Mouse (Mus musculus) forebrain, postnatal 0 days (tissue): ENCODE results near the gene Tex101. TPM values are rescaled to one million over a fixed set of nuclear protein-coding genes. Genes with fewer than 3 reads are reported as not detected.

Source experiments
- ATAC-seq: fragments of 200-750 bp; cut with Nextera tagmentation; 2 replicates; pipeline ENCODE4 v1.8.0; 2017; ENCODE audit warnings: mild to moderate bottlenecking, moderate library complexity
- DNase-seq: peaks from one replicate; pipeline ENCODE4 v3.0.0-alpha.2; 2015
- H3K27ac ChIP-seq: fragments of 300-500 bp; sonication (generic); 2 replicates; pipeline ENCODE4 v1.5.1; 2014; ENCODE audit warnings: low read depth, mild to moderate bottlenecking, antibody characterized with exemption, low read length, moderate library complexity, mixed read lengths
- H3K27me3 ChIP-seq: fragments of 300-500 bp; sonication (generic); 2 replicates; pipeline ENCODE4 v1.6.1; 2014; ENCODE audit warnings: mild to moderate bottlenecking, low read length, mixed read lengths; ENCODE audit not compliant: insufficient read depth
- H3K36me3 ChIP-seq: fragments of 300-500 bp; sonication (generic); 2 replicates; pipeline ENCODE4 v1.6.1; 2014; ENCODE audit warnings: mild to moderate bottlenecking, moderate library complexity; ENCODE audit not compliant: insufficient read depth
- H3K4me1 ChIP-seq: fragments of 300-500 bp; sonication (generic); 2 replicates; pipeline ENCODE4 v1.6.1; 2014; ENCODE audit warnings: antibody characterized with exemption; ENCODE audit not compliant: insufficient read depth
- H3K4me2 ChIP-seq: fragments of 300-500 bp; sonication (generic); 2 replicates; pipeline ENCODE4 v1.6.1; 2014; ENCODE audit warnings: low read depth, mild to moderate bottlenecking, moderate library complexity
- H3K4me3 ChIP-seq: fragments of 300-500 bp; sonication (generic); 2 replicates; pipeline ENCODE4 v1.5.1; 2014; ENCODE audit warnings: low read depth, low read length, mixed read lengths
- H3K9ac ChIP-seq: fragments of 300-500 bp; sonication (generic); 2 replicates; pipeline ENCODE4 v1.6.1; 2014; ENCODE audit warnings: mild to moderate bottlenecking
- H3K9me3 ChIP-seq: fragments of 300-500 bp; sonication (generic); 2 replicates; pipeline ENCODE4 v1.6.1; 2016; ENCODE audit warnings: low read length
- CTCF ChIP-seq: sonication (generic); IDR thresholded peaks from 2 replicates; pipeline ENCODE4 v1.5.1; 2016; ENCODE audit warnings: antibody characterized with exemption, control low read depth, low read depth
- WGBS: fragments of 180-500 bp; shearing (Covaris S2); extraction: QIAGEN DNeasy Blood & Tissue Kit; methylation state at CpG from one replicate; pipeline ENCODE4 v1.1.7; 2014; 5-methylcytosine and 5-hydroxymethylcytosine counted together
- polyA plus RNA-seq: library from polyadenylated mRNA; unstranded; fragments of >200 nt; fragmentation: Nextera tagmentation; extraction: Ambion mirVana; gene quantifications from 2 replicates; pipeline ENCODE4 v1.2.1, GENCODE M21; 2015
- total RNA-seq: library from RNA; depleted of rRNA; stranded (reverse); fragments of >200 nt; gene quantifications from 2 replicates; pipeline ENCODE4 v1.2.3, GENCODE M21; 2014

Gene Tex101
- total and polyA plus RNA-seq, 2 experiments from 2014 or later = not detected

DNA sequence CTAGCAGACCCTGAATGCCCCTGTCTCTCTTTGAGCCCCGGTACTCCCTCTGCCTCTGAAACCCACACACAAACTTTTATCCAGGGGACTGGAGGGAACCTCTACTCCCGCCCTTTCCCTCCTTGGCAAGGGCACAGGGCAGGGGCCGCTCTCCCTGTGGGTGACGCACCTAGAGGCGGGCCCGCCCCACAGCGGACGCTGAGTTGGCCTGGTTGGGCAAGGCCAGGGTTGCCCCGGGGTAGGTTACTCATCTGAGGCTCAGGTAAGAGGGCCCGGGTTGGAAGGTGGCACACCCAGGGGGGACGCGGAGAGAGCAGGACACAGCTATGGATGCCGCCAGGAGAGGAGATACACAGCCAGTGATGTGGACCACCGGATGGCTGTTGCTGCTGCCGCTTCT lies 40.2 kb downstream of the Tex101 start, which contains the start of gene Lypd3:
Gene Lypd3, plus strand, starts transcription at position 287 of the 400 bp plus-strand sequence.
- Histone ChIP-seq H3K9ac (no peak within 1 kb of the TSS), H3K36me3 (no peaks in the 10 kb centered on the region), H3K4me3 (no peak within 1 kb of the TSS), H3K27me3 (peaks cover 37% of the 10 kb centered on the region), H3K9me3 (no peaks in the 10 kb centered on the region), H3K4me1 (peaks cover 5% of the 10 kb centered on the region; the same call in 1 of the 2 replicates), H3K4me2 (no peak within 1 kb of the TSS; the same call in none of the 2 replicates), H3K27ac (no peak within 1 kb of the TSS)
- no peak for ATAC-seq
- 22% methylated on average over 15 of the region's 15 CpGs for WGBS
- TF ChIP-seq CTCF = no peak
- no peak for DNase-seq

DNA sequence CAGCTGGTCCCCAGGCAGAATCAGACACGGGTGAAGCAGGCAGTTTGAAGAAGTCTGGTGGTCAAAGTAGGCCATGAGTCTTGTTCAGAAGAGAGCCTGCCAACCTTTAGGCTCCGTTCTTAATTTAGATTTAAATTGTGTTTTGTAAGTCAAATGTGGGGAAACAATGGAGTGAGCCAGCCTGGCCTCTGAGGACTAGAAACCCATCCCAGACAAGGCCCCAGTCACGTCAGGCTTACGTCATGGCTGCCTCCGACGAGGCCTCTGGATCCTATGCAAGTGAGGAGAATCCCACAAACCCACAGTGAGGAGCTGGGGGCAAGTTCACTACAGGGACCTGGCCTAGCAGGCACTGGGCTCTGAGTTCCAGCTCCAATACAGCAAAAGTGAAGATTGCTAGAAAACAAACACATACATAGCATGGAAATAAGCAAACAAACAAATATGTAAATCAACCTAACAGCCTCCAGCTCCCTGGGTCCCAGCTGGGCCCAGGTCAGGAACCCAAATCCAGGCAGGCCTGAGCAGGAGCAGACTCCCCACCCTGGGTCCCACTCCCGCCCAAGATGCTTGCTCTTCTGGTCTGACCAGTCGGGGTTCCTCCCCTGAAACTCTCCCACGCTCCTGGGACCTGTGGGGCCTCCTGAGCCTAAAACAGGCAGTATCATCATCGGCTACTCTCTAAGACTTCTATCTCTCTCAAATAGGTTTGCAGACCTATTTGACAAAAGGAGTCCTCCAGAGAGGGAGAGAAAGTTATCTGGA lies 46.2 kb downstream of the Tex101 start:
- 71% methylated on average over 10 of the region's 10 CpGs for WGBS
- H3K4me1 ChIP-seq = no peaks in the 10 kb centered on the region
- no peaks in the 10 kb centered on the region for H3K27me3 ChIP-seq
- DNase-seq (no peak), ATAC-seq (no peak)
- no peaks in the 10 kb centered on the region for H3K9me3 ChIP-seq
- H3K4me3 ChIP-seq = no peak overlapping the region
- H3K4me2 ChIP-seq = no peak overlapping the region
- no peak for TF ChIP-seq CTCF
- no peaks in the 10 kb centered on the region for H3K36me3 ChIP-seq
- no peak overlapping the region for H3K9ac ChIP-seq
- H3K27ac ChIP-seq = no peak overlapping the region

DNA sequence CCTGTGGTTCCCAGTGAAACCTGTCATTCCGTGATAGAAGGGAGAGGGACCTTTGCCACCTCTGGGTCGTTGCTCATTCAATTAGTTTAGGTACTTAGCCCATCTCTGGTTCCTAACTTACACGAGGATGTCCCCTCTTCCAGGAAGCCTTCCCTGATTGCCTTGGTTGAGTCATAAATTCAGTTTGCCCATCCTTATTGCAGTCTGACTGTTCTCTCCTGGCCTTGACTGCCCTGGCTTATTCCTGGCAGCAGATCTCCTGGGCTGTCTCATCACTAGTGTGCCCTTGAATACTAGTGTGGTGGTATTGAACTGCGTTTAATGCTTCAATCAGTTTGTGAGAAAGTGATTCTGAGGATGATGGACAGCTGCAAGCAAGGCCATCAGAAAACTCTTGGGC lies 46.8 kb downstream of the Tex101 start:
- Histone ChIP-seq H3K4me1 (no peaks in the 10 kb centered on the region), H3K27me3 (no peaks in the 10 kb centered on the region), H3K27ac (no peak overlapping the region), H3K36me3 (no peaks in the 10 kb centered on the region), H3K4me2 (no peak overlapping the region), H3K4me3 (no peak overlapping the region), H3K9me3 (no peaks in the 10 kb centered on the region), H3K9ac (no peak overlapping the region)
- ATAC-seq = no peak
- WGBS = 72% methylated on average over 4 of the region's 4 CpGs
- DNase-seq = no peak
- no peak for TF ChIP-seq CTCF

DNA sequence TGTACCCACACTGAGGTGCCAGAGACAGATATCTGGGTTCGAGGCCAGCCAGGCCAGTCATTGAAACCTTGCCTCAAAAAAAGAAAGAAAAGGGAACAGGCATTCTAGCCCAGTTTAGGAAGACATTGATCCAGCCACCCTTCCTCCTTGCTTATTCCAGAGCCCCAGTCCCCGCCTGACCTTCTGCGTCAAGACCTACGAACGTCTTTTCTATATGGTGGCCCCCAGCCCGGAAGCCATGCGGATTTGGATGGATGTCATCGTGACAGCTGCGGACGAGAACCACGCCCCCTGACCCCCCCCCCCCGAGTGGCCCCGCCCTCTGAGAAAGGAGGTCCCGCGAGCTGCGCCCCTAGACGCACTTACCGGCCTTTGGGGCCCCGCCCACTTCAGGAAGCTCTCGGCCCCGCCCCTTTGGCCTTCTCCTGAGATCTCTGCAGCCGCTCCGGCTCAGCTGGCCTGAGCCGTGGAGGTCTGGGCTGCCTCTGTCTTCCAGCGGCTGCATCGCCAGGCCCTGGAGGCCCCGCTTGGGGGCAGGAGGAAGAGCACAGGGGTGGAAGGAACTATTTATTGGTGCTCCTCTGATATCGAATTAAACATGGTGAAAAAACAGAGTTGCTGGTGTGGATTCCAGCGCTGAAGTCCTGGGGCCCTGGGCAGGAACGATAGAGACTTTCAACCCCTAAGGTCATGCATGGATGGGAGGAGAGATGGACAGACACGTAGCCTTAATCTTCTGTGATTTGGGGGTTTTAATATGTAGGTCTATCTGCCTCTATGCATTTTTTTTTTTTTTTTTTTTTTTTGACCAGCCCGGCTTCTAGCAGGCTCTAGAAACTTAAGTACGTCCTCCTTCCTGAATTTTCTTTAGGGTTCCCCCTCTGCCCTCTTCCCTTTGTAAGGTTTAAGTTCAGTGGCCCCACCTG lies 47.5 kb downstream of the Tex101 start:
- Histone ChIP-seq H3K9me3 (no peaks in the 10 kb centered on the region), H3K27me3 (no peaks in the 10 kb centered on the region), H3K4me1 (no peaks in the 10 kb centered on the region), H3K4me3 (peak overlapping the region; percentile 27), H3K27ac (no peak overlapping the region), H3K4me2 (peak overlapping the region; percentile 50), H3K36me3 (no peaks in the 10 kb centered on the region), H3K9ac (0 out of 2 replicates have a peak overlapping the region, but pooled peaks have one; percentile 31)
- ATAC-seq = peak; percentile 63
- TF ChIP-seq CTCF = no peak
- DNase-seq = peak; percentile 47
- 11% methylated on average over 33 of the region's 33 CpGs for WGBS

DNA sequence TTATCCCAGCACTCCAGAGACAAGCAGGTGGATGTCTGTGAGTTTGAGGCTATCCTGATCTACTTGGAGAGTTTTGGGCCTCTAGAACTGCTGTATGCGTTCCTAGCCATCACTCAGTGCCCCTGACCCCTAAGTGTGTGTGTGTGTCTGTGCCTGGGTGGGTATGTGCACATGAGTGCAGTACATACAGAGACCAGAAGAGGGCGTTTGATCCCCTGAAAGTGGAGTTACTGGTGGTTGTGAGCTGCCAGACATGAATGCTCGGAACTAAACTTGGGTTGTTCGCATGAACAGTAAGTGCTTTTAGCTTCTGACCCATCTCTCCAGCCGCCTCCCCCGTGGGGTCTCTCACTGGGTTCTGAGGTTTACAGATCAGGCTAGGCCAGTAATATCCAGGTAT lies 53.5 kb downstream of the Tex101 start:
- Histone ChIP-seq H3K9ac (no peak overlapping the region), H3K4me2 (no peak overlapping the region), H3K9me3 (no peaks in the 10 kb centered on the region), H3K36me3 (no peaks in the 10 kb centered on the region), H3K27ac (no peak overlapping the region), H3K4me3 (no peak overlapping the region), H3K4me1 (no peaks in the 10 kb centered on the region), H3K27me3 (no peaks in the 10 kb centered on the region)
- DNase-seq (no peak), ATAC-seq (no peak)
- WGBS = 86% methylated on average over 6 of the region's 6 CpGs
- no peak for TF ChIP-seq CTCF

DNA sequence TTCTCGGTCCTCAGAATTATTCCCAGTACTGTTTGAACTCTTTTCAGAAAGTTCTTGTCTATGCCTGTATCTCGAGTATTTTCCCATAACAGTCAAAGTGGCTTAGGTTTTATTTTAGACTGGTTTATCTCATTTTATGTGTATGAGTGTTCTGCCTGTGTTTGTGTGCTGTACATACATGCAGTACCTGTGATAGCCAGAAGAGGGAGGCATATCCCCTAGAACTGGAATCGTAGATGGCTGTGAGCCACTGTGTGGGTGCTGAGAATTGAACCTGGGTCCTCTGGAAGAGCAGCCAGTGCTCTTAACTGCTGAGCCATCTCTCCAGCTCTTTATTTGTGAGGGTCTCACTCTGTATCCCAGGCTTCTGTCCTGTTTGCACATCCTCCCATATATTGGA lies 55.3 kb downstream of the Tex101 start:
- 84% methylated on average over 3 of the region's 3 CpGs for WGBS
- no peak overlapping the region for H3K27ac ChIP-seq
- no peak for DNase-seq

More for the DNA sequence above, 55.3 kb downstream of the Tex101 start:
- peak; percentile 32 for TF ChIP-seq CTCF
- Histone ChIP-seq H3K4me1 (no peaks in the 10 kb centered on the region), H3K9ac (no peak overlapping the region), H3K9me3 (no peaks in the 10 kb centered on the region), H3K4me2 (no peak overlapping the region), H3K36me3 (no peaks in the 10 kb centered on the region), H3K27me3 (no peaks in the 10 kb centered on the region), H3K4me3 (no peak overlapping the region)
- no peak for ATAC-seq
